Mouse (Mus musculus) megakaryocyte, adult 5-6 weeks (primary cell): ENCODE results near the gene Elof1. TPM values are rescaled to one million over a fixed set of nuclear protein-coding genes. Genes with fewer than 3 reads are reported as not detected.
"Not testable (repeated sequence)": the region's sequence is repeated elsewhere in the genome, so short reads cannot be mapped to it uniquely, and the experiment has no call there.

Experiments
- ATAC-seq: 2 replicates; pipeline ENCODE4 v1.8.0; 2016; ENCODE audit warnings: mild to moderate bottlenecking, inconsistent platforms; ENCODE audit not compliant: poor library complexity, severe bottlenecking
- total RNA-seq, 2 experiments: library from RNA; stranded (forward) in 1 of 2; stranded (reverse) in 1 of 2; fragments of 153-499, 151-499 nt in 1 of 2; fragments of 221-1000, 200-1000 nt in 1 of 2; gene quantifications; 2 replicates each; pipeline versions ENCODE4 v1.2.3 to v1.2.4; 2015 to 2017

Elof1 gene
- total RNA-seq, 2 experiments from 2014 or later: 42.0 to 85.2 TPM

GRCm38 (mm10) chr9:22095854-22096307 lies 21.1 kb downstream of the Elof1 start:
- peak; percentile 100 for ATAC-seq

GRCm38 (mm10) chr9:22092746-22093145 lies 24.2 kb downstream of the Elof1 start:
- no peak for ATAC-seq

GRCm38 (mm10) chr9:22089986-22090385 lies 27.0 kb downstream of the Elof1 start:
- ATAC-seq: no peak

GRCm38 (mm10) chr9:22089281-22089680 lies 27.7 kb downstream of the Elof1 start:
- no peak for ATAC-seq

- no peak for ATAC-seq
Measured at GRCm38 (mm10) chr9:22087034-22087618, 29.8 kb downstream of the Elof1 start.

GRCm38 (mm10) chr9:22086012-22086411 lies 31.0 kb downstream of the Elof1 start:
- ATAC-seq: no peak

- ATAC-seq: peak; percentile 100
Measured at GRCm38 (mm10) chr9:22085022-22085834, 31.7 kb downstream of the Elof1 start, which contains the start of gene Ecsit. Gene Ecsit (minus strand): TSS chr9:22085438.

GRCm38 (mm10) chr9:22084667-22085021 lies 32.3 kb downstream of the Elof1 start:
- ATAC-seq: no peak

GRCm38 (mm10) chr9:22076223-22076622 lies 40.7 kb downstream of the Elof1 start:
- ATAC-seq: no peak

- ATAC-seq: not testable (repeated sequence)
Measured at GRCm38 (mm10) chr9:22075778-22076177, 41.2 kb downstream of the Elof1 start.

- ATAC-seq: no peak
Measured at GRCm38 (mm10) chr9:22072276-22072675, 44.7 kb downstream of the Elof1 start.

- ATAC-seq: peak; percentile 92
Measured at GRCm38 (mm10) chr9:22070791-22071573, 46.0 kb downstream of the Elof1 start, which contains the start of the genes Gm49318 and Zfp653. Gene Gm49318 (minus strand): TSS chr9:22071259. Gene Zfp653 (minus strand): TSS chr9:22071376.

- no peak for ATAC-seq
Measured at GRCm38 (mm10) chr9:22069881-22070553, 47.0 kb downstream of the Elof1 start.

GRCm38 (mm10) chr9:22067195-22067594 lies 49.8 kb downstream of the Elof1 start:
- no peak for ATAC-seq

GRCm38 (mm10) chr9:22066433-22066832 lies 50.5 kb downstream of the Elof1 start:
- peak; percentile 42 for ATAC-seq

GRCm38 (mm10) chr9:22065642-22066041 lies 51.3 kb downstream of the Elof1 start:
- ATAC-seq: no peak

- no peak for ATAC-seq
Measured at GRCm38 (mm10) chr9:22064341-22064740, 52.6 kb downstream of the Elof1 start.
